8 mouse cellular contexts compared by ENCODE assay signal in genomic region chr7:6191376-6191775, GRCm38 (mm10). TPM values are rescaled to one million over a fixed set of nuclear protein-coding genes. Genes with fewer than 3 reads are reported as not detected.
A peak's percentile ranks its signal among the peaks of the same experiment; 100 is the strongest.
DNase-seq lines count a peak whose midpoint lies in the region; ATAC-seq and TF ChIP-seq lines count a peak whose summit lies in the region.

No protein-coding gene starts in this region.

- H3K27me3 ChIP-seq in kidney, adult 2 months (replicated peaks; ENCODE audit: control insufficient read depth, insufficient read depth, low read length), result no peaks in the 10 kb centered on the region
- no peaks in the 10 kb centered on the region for H3K27me3 ChIP-seq in kidney, embryonic 14.5 days (ENCODE audit: control insufficient read depth, insufficient read depth, low read length)
- no peaks in the 10 kb centered on the region for H3K27me3 ChIP-seq in hindbrain, postnatal 0 days (ENCODE audit: insufficient read depth, low read length)

- no peak overlapping the region for H3K4me3 ChIP-seq in kidney, adult 2 months (ENCODE audit: insufficient read depth, low read depth, low read length)
- H3K4me3 ChIP-seq in kidney, embryonic 14.5 days (ENCODE audit: low read length), result no peak overlapping the region
- H3K4me3 ChIP-seq in embryonic fibroblast, embryonic 13.5 days (ENCODE audit: insufficient read depth, low read length), result no peak overlapping the region
- H3K4me3 ChIP-seq in hindbrain, postnatal 0 days (ENCODE audit: low read length), result no peak overlapping the region

- WGBS in kidney, adult 2 months, result 33% methylated on average over 3 of the region's 3 CpGs
- WGBS in kidney, embryonic 14.5 days, result 51% methylated on average over 3 of the region's 3 CpGs
- 37% methylated on average over 3 of the region's 3 CpGs for WGBS in hindbrain, postnatal 0 days

- peaks cover 1% of the 10 kb centered on the region; the same call in 1 of the 2 replicates for H3K36me3 ChIP-seq in kidney, adult 2 months (ENCODE audit: control insufficient read depth, insufficient read depth, low read length)
- peaks cover 19% of the 10 kb centered on the region for H3K36me3 ChIP-seq in kidney, embryonic 14.5 days (ENCODE audit: control insufficient read depth, insufficient read depth, low read length)
- peaks cover 11% of the 10 kb centered on the region for H3K36me3 ChIP-seq in hindbrain, postnatal 0 days (ENCODE audit: insufficient read depth, low read length)

- intact Hi-C loops in left cerebral cortex, postnatal 25 days (cut with DNase I), result loop anchor here (1.0 to 5.0 kb wide), 2 partner anchors 63 to 91 kb away; no protein-coding TSS in a partner anchor

- peak; percentile 83 for DNase-seq in kidney, adult 2 months
- peak; percentile 84 to 90 for DNase-seq in adrenal gland, postnatal 36 days
- DNase-seq in hindbrain, postnatal 0 days (ENCODE audit: low spot score), result peak; percentile 72
- peak; percentile 79 to 87 for DNase-seq in left cerebral cortex, postnatal 25 days (ENCODE audit: low spot score in 2 of 2)
- peak; percentile 60 for DNase-seq in ovary, postnatal 14 days (ENCODE audit: low spot score)
- DNase-seq in thymus, postnatal 25 days, result peak; percentile 75

- no peak overlapping the region for H3K27ac ChIP-seq in kidney, adult 2 months (ENCODE audit: insufficient read depth, low read depth, low read length)
- no peak overlapping the region for H3K27ac ChIP-seq in kidney, embryonic 14.5 days (ENCODE audit: low read depth, low read length)
- no peak overlapping the region for H3K27ac ChIP-seq in embryonic fibroblast, embryonic 13.5 days (ENCODE audit: insufficient read depth, low read length)
- H3K27ac ChIP-seq in hindbrain, postnatal 0 days, result no peak overlapping the region

- H3K9me3 ChIP-seq in kidney, embryonic 14.5 days (ENCODE audit: control insufficient read depth, low read length), result no peaks in the 10 kb centered on the region
- H3K9me3 ChIP-seq in hindbrain, postnatal 0 days (ENCODE audit: low read length), result no peaks in the 10 kb centered on the region

- H3K4me1 ChIP-seq in kidney, adult 2 months (ENCODE audit: control insufficient read depth, insufficient read depth, low read length), result peaks cover 11% of the 10 kb centered on the region; the same call in 1 of the 2 replicates
- peaks cover 3% of the 10 kb centered on the region; the same call in 1 of the 2 replicates for H3K4me1 ChIP-seq in kidney, embryonic 14.5 days (ENCODE audit: control insufficient read depth, insufficient read depth, low read length)
- no peaks in the 10 kb centered on the region for H3K4me1 ChIP-seq in embryonic fibroblast, embryonic 13.5 days (ENCODE audit: control insufficient read depth, insufficient read depth, low read length)
- no peaks in the 10 kb centered on the region for H3K4me1 ChIP-seq in hindbrain, postnatal 0 days (ENCODE audit: insufficient read depth, low read length)

- no peak overlapping the region for H3K4me2 ChIP-seq in kidney, embryonic 14.5 days (replicated peaks; ENCODE audit: low read depth, low read length)
- no peak overlapping the region for H3K4me2 ChIP-seq in hindbrain, postnatal 0 days (ENCODE audit: low read depth, low read length)

- TF ChIP-seq CTCF in kidney, adult 2 months (conservative IDR thresholded peaks at IDR 0.05; ENCODE audit: insufficient read depth, insufficient read length, low read depth, low read length), result peak; percentile 76
- peak; percentile 43; the same call in 1 of the 2 replicates for TF ChIP-seq CTCF in embryonic fibroblast, embryonic 13.5 days (IDR thresholded peaks at IDR 0.05; ENCODE audit: borderline replicate concordance, insufficient read depth, low read length)
- TF ChIP-seq CTCF in hindbrain, postnatal 0 days (IDR thresholded peaks at IDR 0.05; ENCODE audit: low read depth), result peak; percentile 83

- TF ChIP-seq POLR2A in kidney, adult 2 months (IDR thresholded peaks at IDR 0.05; ENCODE audit: low read depth, low read length), result no peak
- no peak for TF ChIP-seq POLR2A in embryonic fibroblast, embryonic 13.5 days (IDR thresholded peaks at IDR 0.05; ENCODE audit: low read depth, low read length)

- no peak overlapping the region for H3K9ac ChIP-seq in kidney, embryonic 14.5 days (ENCODE audit: low read depth, low read length)
- H3K9ac ChIP-seq in hindbrain, postnatal 0 days (replicated peaks; ENCODE audit: low read length), result no peak overlapping the region

- ATAC-seq in kidney, embryonic 14.5 days (ENCODE audit: low FRiP score, low TSS enrichment), result no peak
- ATAC-seq in hindbrain, postnatal 0 days, result no peak

RNA-seq across cellular contexts. Expression of gene Galp, which starts 5.5 kb away (rescaled TPM):
- not detected in 2 replicates for polyA plus RNA-seq in kidney, adult 2 months (2012; rRNA removed)
- polyA plus RNA-seq in kidney, embryonic 14.5 days (2014; fragmentation: Nextera tagmentation; extraction: Ambion mirVana), result not detected in 2 replicates
- total RNA-seq in adrenal gland, postnatal 36 days (2021), result not detected
- polyA plus RNA-seq in embryonic fibroblast, embryonic 13.5 days (2011; ENCODE audit: insufficient read length, low read depth, missing spikeins), result not detected in 2 replicates
- not detected in 2 replicates for total RNA-seq in hindbrain, postnatal 0 days (2014; rRNA removed)
- not detected in 2 replicates for polyA plus RNA-seq in hindbrain, postnatal 0 days (2015; fragmentation: Nextera tagmentation; extraction: Ambion mirVana)
- total RNA-seq in left cerebral cortex, postnatal 25 days (2021), result not detected

RNA-seq across cellular contexts. Expression of gene Zfp444, which starts 19.4 kb away (rescaled TPM):
- polyA plus RNA-seq in kidney, adult 2 months (2012; rRNA removed), result 47.1 and 65.2 TPM in 2 replicates
- polyA plus RNA-seq in kidney, embryonic 14.5 days (2014; fragmentation: Nextera tagmentation; extraction: Ambion mirVana), result 59.7 and 70.8 TPM in 2 replicates
- 10 to 100 TPM; 26.4 to 35.9 TPM for total RNA-seq in adrenal gland, postnatal 36 days (2021)
- polyA plus RNA-seq in embryonic fibroblast, embryonic 13.5 days (2011; ENCODE audit: insufficient read length, low read depth, missing spikeins), result 15.2 and 20.9 TPM in 2 replicates
- total RNA-seq in hindbrain, postnatal 0 days (2014; rRNA removed), result 84.3 and 105 TPM in 2 replicates
- polyA plus RNA-seq in hindbrain, postnatal 0 days (2015; fragmentation: Nextera tagmentation; extraction: Ambion mirVana), result 69.2 and 70.5 TPM in 2 replicates
- total RNA-seq in left cerebral cortex, postnatal 25 days (2021), result 10 to 100 TPM; 56.7 to 69.6 TPM

RNA-seq across cellular contexts. Expression of gene Zscan5b, which starts 30.7 kb away (rescaled TPM):
- polyA plus RNA-seq in kidney, adult 2 months (2012; rRNA removed), result not detected in 2 replicates
- not detected in 2 replicates for polyA plus RNA-seq in kidney, embryonic 14.5 days (2014; fragmentation: Nextera tagmentation; extraction: Ambion mirVana)
- total RNA-seq in adrenal gland, postnatal 36 days (2021), result not detected
- polyA plus RNA-seq in embryonic fibroblast, embryonic 13.5 days (2011; ENCODE audit: insufficient read length, low read depth, missing spikeins), result not detected in 2 replicates
- total RNA-seq in hindbrain, postnatal 0 days (2014; rRNA removed), result not detected in 2 replicates
- not detected in 2 replicates for polyA plus RNA-seq in hindbrain, postnatal 0 days (2015; fragmentation: Nextera tagmentation; extraction: Ambion mirVana)
- not detected for total RNA-seq in left cerebral cortex, postnatal 25 days (2021)

RNA-seq across cellular contexts. Expression of gene Zfp787, which starts 35.6 kb away (rescaled TPM):
- polyA plus RNA-seq in kidney, adult 2 months (2012; rRNA removed), result 54.2 and 66.1 TPM in 2 replicates
- 15.3 and 20.9 TPM in 2 replicates for polyA plus RNA-seq in kidney, embryonic 14.5 days (2014; fragmentation: Nextera tagmentation; extraction: Ambion mirVana)
- total RNA-seq in adrenal gland, postnatal 36 days (2021), result 10 to 100 TPM; 35.1 to 50.9 TPM
- polyA plus RNA-seq in embryonic fibroblast, embryonic 13.5 days (2011; ENCODE audit: insufficient read length, low read depth, missing spikeins), result 14.2 and 19.0 TPM in 2 replicates
- total RNA-seq in hindbrain, postnatal 0 days (2014; rRNA removed), result 71.0 and 85.9 TPM in 2 replicates
- 53.9 and 61.4 TPM in 2 replicates for polyA plus RNA-seq in hindbrain, postnatal 0 days (2015; fragmentation: Nextera tagmentation; extraction: Ambion mirVana)
- total RNA-seq in left cerebral cortex, postnatal 25 days (2021), result 10 to 100 TPM; 25.1 to 27.3 TPM
